Mouse (Mus musculus) large intestine, adult 2 months (tissue): Measurements from ENCODE around the gene Arhgap31. TPM values are rescaled to one million over a fixed set of nuclear protein-coding genes. Genes with fewer than 3 reads are reported as not detected.

Source experiments
- DNase-seq: peaks from one replicate; pipeline ENCODE4 v3.0.0-alpha.2; 2012; ENCODE audit warnings: low read depth, low spot score
- WGBS: fragments of 180-500 bp; shearing (Covaris S2); methylation state at CpG from one replicate; pipeline ENCODE4 v1.1.7; 2018; 5-methylcytosine and 5-hydroxymethylcytosine counted together
- polyA plus RNA-seq: library from polyadenylated mRNA; depleted of rRNA; stranded (reverse); fragments of >200 nt; gene quantifications from 2 replicates; pipeline ENCODE4 v1.2.3, GENCODE M21; 2012; rRNA removed

The Arhgap31 gene
- polyA plus RNA-seq, 1 experiment: 2.1 TPM

DNA sequence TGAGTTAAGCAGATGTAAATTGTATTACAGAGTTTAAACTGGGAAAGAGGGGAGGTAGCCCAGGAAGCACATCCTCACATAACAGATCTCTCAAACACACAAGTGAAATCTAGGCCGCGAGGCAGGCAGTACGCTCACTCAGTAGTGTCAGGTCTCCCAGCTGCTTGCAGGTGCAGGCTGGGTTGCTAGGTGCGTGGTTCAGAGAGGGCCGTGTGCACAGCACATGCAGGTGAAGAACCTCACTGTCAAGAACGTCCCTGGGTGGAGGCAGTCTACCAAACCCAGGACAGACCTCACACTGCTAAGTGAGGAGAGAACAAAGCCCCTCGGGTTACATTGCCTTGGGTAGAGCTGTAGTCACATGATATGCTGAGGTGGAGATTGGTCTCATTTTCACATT, 128.3 kb downstream of the Arhgap31 start:
- no peak for DNase-seq
- WGBS: 86% methylated on average over 7 of the region's 7 CpGs

- 94% methylated on average over 3 of the region's 3 CpGs for WGBS
- DNase-seq: no peak
These were observed 141.6 kb downstream of the Arhgap31 start for GRCm38 (mm10) chr16:38571481-38571880.

GRCm38 (mm10) chr16:38568192-38568591, 144.9 kb downstream of the Arhgap31 start:
- no peak for DNase-seq
- WGBS: 88% methylated on average over 5 of the region's 5 CpGs

DNA sequence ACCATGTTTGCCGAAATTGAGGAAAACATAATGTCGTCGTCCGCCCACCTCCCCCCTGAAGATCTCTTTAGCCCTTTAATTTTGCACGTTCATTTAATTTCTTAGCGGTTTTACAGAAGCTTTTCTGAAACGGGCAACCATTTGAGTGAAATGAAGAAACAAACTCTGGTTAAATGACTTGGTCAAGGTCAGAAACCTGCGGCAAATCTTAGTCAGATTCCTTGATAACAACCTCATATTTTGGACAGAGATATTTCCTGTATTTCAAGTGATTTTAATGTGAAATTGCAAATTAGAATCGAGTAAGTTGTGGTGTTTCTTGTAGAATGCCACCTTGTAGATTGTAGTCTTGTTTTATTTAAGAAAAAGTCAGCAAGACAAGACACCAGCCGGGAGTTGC, 149.6 kb downstream of the Arhgap31 start:
- WGBS: 14% methylated on average over 10 of the region's 10 CpGs
- DNase-seq: no peak

DNA sequence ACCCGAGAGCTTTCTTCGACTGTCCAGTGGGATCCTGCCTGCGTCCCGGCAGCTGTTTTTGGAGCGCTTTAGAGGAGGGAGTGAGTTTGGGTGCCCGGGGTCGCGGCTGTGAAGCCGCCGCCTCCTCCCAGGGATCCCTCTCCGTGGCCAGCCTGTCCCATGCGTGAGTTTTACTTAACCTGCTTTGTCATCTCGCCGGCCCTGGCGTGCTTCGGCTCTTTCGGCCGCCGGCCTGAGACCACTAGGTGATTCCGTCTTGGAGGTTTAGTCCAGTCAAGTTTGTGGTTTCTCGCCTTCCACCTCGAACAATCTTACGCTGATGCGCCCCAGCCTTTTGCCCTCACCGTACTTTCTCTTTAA, 150.1 kb downstream of the Arhgap31 start:
- DNase-seq: no peak
- WGBS: under 1% methylated on average over 25 of the region's 25 CpGs

- DNase-seq: peak; percentile 75
- WGBS: 7% methylated on average over 37 of the region's 37 CpGs
These were observed 150.7 kb downstream of the Arhgap31 start for GRCm38 (mm10) chr16:38562131-38562967.

GRCm38 (mm10) chr16:38558221-38558748, 154.8 kb downstream of the Arhgap31 start, which contains the start of gene Tmem39a:
Gene Tmem39a (plus strand): TSS chr16:38558698.
- 66% methylated on average over 3 of the region's 3 CpGs for WGBS
- DNase-seq: no peak

- WGBS: 85% methylated on average over 3 of the region's 3 CpGs
These were observed 157.1 kb downstream of the Arhgap31 start for GRCm38 (mm10) chr16:38555988-38556387.

DNA sequence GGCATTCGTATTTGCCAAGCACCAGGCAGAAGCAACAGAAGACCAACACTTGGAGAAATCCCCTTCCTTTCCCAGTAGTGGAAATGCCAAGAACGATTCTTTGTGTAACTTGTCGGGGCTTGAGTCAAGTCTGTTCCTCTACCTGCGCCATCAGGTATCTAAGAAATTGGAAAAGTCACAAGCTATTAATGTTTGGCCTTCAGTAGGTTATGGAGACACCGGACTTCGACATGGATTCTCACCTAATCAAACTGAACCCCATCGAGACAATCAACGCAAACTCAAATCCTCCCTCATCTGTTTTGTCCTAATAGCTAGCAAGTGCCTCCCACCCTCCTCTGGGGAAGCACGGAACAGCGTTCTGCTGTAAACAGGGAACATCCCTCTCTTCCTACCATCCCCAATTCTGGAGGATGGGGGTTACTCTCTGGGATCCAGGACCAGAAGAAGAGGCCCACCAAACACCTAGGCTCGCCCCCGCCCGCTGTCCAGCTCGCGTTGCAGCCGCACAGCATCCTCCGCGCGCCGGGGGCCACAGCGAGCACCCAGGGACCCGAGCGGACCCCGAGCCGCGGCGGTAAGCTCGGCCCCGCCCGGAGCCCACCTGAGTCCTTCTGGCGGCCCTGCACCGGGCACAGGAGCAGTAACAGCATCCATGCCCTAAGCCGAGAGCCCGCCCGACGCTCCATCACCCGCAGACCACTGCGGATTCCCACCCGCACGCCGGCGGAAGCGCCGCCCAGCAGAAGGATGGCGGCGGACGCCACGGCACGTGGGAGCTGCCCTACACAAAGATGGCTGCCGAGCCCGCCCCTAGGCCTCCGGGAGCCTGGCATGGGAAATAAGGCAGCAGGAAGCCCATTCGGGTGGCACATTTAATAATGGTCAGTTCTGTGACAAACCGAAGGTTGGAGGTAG, 163.3 kb downstream of the Arhgap31 start, which contains the start of gene Poglut1:
TSS of gene Poglut1 (minus strand) at position 780 of the 918 bp plus-strand sequence.
- 3% methylated on average over 54 of the region's 54 CpGs for WGBS
- DNase-seq: no peak

More at GRCm38 (mm10) chr16:38555988-38556387, 157.1 kb downstream of the Arhgap31 start:
- DNase-seq: no peak

Other genes with a start within 250 kb of the Arhgap31 start
- gene Timmdc1, start 190.6 kb downstream of the Arhgap31 start, polyA plus RNA-seq: 9.9 and 13.4 TPM in 2 replicates
- 10.3 and 12.6 TPM in 2 replicates for gene Poglut1, start 163.0 kb downstream of the Arhgap31 start, polyA plus RNA-seq
- gene Tmem39a, start 154.6 kb downstream of the Arhgap31 start, polyA plus RNA-seq: 63.7 and 65.3 TPM in 2 replicates
- 14.7 and 17.8 TPM in 2 replicates for gene B4galt4, start 29.0 kb upstream of the Arhgap31 start, polyA plus RNA-seq
- gene Upk1b, start 87.1 kb upstream of the Arhgap31 start, polyA plus RNA-seq: 9.1 and 10.3 TPM in 2 replicates
- gene 4930435E12Rik, start 115.5 kb upstream of the Arhgap31 start, polyA plus RNA-seq: not detected in 2 replicates
- gene Igsf11, start 179.4 kb upstream of the Arhgap31 start, polyA plus RNA-seq: 0.30 and 0.67 TPM in 2 replicates